Mouse (Mus musculus) olfactory bulb, adult 2 months (tissue): ENCODE results near the gene Pmpca.

Experiments used
- CTCF ChIP-seq: fragments of 200-500 bp; IDR thresholded peaks from 2 replicates; pipeline ENCODE4 v1.5.1; 2012; ENCODE audit warnings: low read depth, mild to moderate bottlenecking, low read length, moderate library complexity; ENCODE audit not compliant: insufficient read depth
- POLR2A ChIP-seq: fragments of 200-500 bp; IDR thresholded peaks from 2 replicates; pipeline ENCODE4 v1.6.1; 2012; ENCODE audit warnings: mild to moderate bottlenecking, low read depth, low read length, moderate library complexity; ENCODE audit not compliant: insufficient read depth

DNA sequence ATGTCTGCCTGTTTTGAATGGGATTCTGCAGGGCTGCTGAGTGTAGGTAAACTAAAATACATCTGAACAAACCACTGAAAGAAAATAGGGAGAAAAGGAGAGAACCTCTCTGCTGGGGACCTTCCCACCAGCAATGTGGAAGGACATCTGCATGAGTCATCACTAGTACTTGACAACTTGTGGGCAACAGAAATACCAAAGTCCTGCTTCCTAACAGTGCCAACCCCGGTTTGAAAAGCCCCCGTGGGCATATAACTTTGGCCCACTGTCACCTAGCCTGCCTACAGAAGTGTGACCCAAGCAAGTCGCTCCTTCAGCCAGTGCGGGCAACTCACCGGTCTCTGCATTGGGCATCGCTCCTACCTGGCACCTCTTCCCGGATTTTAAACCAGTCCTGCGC, 16.7 kb upstream of the Pmpca start:
- TF ChIP-seq CTCF: no peak
- TF ChIP-seq POLR2A: no peak
